Mouse (Mus musculus): ENCODE data around the gene Ppp2r5e. TPM values are rescaled to one million over a fixed set of nuclear protein-coding genes. Genes with fewer than 3 reads are reported as not detected.

The Ppp2r5e gene
- total RNA-seq, 2 experiments from 2014 or later = 41.7 to 54.9 TPM

DNA sequence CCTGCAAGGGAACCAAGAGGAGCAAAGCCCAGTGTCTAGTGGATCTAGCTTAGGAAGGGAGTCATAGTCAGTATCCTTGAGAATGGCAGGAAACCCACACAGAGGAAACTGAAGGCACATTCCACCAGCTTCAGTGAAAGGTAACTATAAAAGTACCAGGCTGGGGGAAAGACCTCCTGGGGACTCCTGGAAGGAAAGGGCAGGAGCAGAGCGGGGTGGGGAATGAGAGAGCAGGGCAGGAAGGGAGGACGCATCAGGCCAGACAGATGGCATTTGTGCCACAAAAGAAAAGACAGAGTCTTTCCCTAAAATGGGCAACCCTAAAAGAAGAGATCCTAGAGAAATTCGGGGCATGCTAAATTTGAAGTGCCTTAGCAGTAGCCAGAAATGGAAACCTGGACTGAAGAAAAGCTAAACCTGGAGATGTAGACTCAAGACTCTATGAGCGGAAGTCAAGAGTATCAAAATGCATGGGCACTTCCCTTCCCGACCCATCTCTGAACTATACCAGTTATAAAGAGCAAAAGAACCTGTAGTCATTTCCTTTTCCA lies 55.3 kb downstream of the Ppp2r5e start:
- no peak for DNase-seq (ENCODE audit: low spot score in 2 of 2)

DNA sequence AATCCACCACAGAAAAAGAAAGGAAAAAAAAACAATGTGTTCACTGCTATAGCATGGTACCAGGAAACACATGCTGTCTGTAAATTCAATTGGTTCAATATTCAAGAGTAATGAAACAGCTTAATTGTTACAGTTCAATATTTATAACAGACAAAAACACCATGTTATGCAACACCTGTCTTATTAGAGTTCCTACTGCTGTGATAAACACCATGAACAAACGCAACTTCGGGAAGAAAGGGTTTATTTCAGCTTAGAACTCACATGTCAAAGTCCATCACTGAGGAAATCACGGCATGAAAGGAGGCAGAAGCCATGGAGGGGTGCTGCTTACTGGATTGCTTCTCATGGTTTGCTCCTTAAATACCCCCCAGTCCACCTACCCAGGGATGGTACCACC lies 56.8 kb downstream of the Ppp2r5e start:
- no peak for DNase-seq (ENCODE audit: low spot score in 2 of 2)

DNA sequence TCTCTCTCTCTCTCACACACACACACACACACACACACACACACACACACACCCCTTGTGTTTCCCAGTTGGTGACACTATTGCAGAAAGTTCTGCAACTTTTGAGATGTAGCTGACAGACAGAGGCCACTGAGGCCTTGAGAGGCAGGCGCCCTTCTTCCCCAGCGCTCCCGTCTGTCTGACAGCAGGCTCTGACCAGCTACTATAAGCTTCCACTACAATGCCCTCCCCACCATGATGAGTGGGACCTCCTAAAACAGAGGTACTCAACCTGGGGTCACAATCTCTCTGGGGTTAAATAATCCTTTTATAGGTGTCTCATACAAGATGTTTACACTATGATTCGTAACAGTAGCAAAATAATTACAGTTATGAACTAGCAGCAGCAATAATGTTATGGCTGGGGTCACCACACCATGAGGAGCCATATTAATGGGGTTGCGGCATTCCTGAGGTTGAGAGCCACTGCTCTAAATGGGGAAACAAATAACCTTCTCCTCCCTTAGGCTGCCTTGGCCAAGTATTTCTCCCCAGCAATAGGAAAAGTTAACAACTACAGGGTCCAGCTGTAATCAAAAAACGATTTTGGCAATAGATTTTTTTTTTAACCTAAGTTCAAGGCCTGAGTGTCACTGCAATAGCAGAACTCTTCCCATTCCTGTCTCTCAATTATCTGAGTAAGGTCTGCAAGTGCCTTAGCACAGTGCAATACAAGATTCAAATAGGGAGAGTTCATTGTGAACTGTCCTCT lies 58.2 kb downstream of the Ppp2r5e start:
- DNase-seq (ENCODE audit: low spot score in 2 of 2) = no peak

DNA sequence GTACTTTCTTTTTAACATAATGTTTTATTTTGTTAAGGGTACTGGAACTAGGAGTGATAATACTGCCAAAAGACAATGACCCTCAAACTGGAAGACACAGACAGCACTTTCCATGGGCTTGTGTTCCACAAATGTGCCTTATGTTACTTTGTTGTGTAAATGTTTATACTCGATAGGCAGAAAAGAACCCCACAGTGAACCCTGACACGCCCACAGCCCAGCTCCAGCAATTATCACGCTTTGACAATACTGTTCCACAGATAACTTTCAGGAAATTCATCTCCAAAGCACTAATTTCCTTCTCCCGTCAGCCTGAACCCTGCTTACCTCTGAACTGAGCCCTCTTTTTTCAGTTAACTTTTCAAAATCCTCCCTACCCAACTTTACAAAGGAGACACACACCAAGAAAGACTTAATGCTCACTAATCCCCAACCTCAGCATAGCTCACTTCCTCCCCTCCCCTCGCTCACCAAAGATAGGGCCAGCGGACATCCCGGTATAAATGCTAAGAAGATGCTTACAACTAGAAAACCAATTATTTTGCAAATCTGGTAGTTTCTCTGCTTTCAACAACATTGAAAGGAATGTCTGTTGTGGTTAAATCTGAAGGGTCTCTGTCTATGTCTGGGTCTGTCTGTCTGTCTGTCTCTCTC lies 58.9 kb downstream of the Ppp2r5e start:
- DNase-seq (ENCODE audit: low spot score in 2 of 2) = no peak

DNA sequence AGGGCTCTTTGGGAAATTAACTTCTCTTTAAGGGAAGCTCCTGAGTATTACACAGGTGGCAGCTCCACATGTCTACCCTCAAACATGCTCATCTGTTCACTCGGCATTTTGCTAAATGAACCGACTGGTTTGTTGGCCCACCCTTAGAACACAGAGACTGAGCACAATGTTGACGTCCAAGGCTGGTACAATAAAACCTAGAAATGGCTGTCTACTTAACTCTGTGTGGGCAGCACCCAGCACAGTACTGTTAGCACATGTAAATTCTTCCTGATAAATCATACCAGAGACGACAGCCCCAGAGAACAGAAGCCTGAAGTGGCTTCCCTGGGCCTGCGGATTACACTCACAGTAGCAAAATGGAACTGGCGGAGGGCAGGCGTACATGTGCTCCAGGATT lies 59.5 kb downstream of the Ppp2r5e start:
- DNase-seq (ENCODE audit: low spot score in 2 of 2) = no peak

DNA sequence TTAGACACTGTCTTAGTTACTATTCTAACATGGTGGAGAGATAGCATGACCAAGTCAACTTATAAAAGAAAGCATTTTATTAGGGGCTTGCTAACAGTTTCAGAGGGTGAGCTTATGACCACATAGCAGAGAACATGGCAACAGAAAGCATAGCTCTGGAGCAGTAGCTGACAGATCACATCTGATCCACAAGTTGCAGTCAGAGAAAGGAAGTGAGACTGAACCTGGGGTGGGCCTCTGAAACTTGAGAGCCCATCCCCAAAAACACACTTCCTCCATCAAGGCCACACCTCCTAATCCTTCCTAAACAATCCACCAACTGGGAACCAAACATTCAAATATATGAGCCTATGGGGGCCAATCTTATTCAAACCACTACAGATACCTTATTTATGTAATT lies 62.9 kb downstream of the Ppp2r5e start:
- no peak for DNase-seq (ENCODE audit: low spot score in 2 of 2)

DNA sequence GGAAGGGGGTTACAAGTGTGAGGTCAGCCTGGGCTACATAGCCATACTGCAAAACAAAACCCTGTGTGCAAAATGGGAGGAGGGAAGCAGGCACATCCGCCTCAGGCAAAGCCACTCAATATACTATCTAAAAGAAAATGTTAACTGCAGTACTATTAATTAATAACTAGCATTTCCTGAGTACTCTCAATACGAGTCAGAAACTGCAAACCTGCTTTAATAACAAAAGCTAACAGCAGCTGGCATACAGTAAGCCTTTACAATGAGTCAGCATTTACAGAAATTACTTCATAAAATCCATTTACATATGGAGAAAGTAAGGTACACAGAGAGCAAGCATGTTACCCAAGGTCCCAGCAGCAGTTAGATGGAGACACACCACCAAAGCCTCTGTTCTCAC lies 64.2 kb downstream of the Ppp2r5e start:
- no peak for DNase-seq (ENCODE audit: low spot score in 2 of 2)

DNA sequence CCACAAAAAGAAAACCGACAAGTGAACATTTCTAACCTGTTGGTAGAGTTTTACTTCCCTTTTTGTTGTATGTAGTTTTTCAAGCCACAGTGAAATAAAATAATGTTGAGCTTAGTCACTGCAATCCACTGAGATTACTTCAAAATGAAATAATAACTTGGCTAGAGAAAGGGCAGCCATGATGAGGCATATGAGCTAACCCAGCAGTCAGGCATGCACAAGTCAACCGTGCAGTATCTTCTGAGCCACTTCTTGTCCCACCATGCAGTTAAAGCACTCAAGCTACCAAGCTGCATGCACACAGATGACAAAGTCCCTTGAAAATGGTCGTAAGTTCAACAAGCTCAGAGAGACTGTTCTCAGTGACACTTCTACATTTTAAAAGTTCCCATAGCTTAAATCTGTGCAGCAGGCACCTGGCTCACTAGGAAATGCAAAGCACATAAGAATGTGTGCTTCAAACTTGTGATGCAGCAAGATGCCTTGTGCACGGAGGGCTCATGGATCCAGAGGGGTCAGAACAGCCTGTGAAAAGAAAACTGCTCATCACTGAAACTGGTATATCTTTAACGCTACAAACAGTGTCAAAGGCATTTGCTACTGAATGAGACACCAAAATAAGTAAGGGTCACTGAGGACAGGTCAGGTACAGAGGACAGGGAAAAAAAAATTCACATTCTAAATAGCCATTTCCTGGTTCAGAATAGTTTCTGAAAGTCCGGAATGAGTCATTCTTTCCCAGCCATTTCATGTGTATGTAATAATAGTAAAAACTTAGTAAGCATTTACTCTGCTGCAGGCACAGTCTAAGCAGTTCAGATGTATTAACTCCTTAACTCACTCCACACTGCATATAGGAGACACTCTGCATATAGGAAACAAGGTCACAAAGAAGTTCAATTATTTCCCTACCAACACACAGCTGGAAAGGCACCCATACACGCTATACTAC lies 66.9 kb downstream of the Ppp2r5e start:
- DNase-seq (ENCODE audit: low spot score in 2 of 2) = no peak

DNA sequence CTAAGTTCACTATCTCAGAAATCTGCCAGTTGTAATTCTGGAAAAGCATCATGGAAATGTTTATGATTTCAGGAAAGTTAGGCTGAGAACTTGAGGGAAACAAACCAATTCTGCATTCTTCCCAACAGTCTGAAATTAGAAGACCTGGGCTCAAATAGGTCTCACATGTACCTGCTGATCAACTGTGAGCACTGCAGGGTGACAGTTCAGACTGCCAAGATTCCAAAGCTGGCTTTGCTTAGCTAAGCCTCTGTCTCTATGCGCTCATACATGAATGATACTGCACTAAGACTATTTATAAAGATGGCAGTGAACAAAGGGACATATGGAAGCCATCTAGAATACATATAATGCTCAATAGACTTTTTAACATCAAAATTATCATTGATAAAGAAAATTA lies 67.7 kb downstream of the Ppp2r5e start:
- DNase-seq (ENCODE audit: low spot score in 2 of 2) = no peak

DNA sequence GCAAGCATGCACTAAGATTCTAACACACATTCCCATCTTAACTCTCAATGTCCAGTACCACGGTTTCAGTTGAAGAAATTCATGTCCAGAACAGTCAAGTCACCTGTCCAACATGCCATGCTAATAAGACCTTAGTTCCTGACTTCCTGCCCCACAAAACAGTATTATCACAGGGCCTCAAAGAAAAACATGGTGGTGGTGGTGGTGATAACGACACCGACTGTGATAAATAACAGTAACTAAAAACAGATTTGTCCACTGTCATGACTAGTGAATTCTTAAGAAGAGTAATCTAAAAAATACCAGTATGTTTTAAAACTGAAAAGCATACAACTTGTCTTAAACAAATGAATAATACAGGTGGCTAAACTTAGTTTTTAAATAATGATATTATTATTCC lies 71.8 kb downstream of the Ppp2r5e start:
- DNase-seq (ENCODE audit: low spot score in 2 of 2) = no peak

DNA sequence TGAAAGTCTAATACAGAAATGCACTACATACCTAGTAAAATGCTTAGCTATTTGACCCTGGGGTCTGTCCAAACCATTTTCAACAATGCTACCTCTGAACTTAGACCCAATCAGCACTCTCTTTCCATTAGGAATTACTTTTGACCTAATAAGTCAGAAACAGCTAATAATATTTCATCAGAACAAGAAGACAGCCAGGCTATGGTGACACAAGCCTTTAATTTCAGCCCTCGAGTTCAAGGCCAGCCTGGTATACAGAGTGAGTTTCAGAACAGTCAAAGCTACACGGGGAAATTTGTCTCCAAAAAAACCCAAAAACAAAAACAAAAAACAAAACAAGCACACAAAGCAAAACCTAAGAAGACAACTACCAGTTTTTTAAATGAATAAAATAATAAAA lies 73.1 kb downstream of the Ppp2r5e start:
- no peak for DNase-seq (ENCODE audit: low spot score in 2 of 2)

DNA sequence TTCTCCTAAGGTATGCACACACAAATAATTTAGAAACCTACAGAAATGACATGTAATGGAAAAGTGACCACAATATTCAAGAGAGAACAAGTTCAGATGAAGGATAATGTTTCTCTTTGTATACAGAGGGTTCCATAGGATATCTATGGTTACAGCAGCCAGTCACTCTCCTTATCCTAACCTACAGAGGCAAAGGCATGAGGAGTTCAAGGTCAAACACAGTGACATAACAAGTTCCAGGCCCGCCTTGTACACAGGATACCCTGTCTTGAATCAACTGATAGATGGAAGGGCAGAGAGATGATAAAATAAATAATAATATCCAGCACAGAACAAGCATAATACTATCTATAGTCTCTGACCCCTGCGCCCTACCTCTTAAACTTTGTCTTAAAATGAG lies 73.7 kb downstream of the Ppp2r5e start:
- no peak for DNase-seq (ENCODE audit: low spot score in 2 of 2)

DNA sequence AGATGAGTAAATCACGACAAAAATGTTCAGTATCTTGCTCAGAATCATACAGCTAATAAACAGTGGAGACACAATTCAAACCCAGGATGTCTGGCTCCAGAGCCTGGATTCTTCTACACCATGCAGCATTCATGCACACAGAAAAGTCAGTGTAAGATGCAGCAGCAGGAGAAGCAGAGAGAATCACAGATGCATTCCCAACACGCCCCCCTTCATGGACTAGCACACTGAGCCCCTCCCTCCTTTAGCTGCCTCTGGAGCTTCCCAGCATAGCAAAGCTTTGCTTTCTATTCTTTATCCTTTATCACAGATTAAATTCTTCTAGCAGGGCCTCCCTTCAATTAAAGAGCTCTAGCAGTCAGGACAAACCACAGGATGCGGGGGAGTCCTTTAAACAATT lies 75.7 kb downstream of the Ppp2r5e start:
- no peak for DNase-seq (ENCODE audit: low spot score in 2 of 2)

DNA sequence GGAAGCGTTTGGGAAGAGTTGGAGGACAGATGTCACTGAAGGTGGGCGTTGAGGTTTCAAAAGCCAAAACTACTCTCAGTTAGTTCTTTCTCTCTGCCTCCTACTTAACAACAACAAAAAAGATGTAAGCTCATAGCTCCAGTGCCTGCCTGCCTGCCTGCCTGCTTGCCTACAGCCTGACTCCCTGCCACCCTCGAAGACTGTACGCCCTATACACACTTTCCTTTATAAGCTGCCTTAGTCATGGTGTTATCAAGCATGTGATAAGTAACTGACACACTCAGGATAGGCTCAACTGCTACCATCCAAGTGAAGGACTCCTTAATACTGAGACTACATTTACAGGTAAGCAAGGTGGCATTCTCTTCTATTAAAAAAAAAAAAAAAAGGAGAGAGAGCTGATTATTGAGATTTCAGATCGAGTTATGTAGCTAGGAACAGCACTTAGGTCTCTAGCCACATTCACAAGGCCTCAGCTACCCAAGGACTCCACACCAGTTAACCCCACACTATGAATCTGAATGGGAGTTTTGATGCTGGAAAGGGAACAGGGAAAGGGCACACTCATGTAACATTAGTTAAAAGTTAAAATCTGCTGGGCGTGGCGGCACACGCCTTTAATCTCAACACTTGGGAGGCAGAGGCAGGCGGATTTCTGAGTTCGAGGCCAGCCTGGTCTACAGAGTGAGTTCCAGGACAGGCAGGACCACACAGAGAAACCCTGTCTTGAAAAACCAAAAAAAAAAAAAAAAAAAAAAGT lies 76.7 kb downstream of the Ppp2r5e start:
- DNase-seq (ENCODE audit: low spot score in 2 of 2) = no peak

DNA sequence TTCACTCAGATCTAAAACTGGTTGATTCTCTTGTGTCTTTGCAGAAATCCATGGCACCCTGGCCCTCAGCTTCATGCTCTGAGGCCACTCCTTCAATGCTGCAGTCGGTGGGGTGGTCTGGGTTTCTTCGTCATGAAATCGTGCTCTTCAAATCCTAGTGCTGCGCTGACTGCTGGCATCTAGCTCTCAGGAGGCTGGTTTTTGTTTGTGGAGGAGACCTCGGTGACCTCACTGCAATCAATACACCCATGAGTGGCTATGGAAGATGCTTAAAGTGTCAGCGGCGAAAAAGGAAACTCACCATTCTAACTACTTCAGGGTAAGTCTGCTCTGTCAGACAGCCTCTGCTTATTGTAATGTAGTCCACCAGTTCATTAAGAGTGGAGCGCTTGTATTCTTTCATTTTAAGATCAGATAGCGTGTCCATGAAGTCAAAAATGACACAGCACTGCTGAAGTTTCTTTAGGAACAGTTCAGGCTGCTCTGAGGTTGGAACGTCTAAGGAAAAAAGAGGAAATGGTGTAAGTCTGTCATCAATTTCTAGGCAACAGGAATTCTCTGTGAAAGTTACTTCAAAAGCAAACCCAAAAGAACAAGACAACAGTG lies 80.6 kb downstream of the Ppp2r5e start:
- DNase-seq (ENCODE audit: low spot score in 2 of 2) = no peak

DNA sequence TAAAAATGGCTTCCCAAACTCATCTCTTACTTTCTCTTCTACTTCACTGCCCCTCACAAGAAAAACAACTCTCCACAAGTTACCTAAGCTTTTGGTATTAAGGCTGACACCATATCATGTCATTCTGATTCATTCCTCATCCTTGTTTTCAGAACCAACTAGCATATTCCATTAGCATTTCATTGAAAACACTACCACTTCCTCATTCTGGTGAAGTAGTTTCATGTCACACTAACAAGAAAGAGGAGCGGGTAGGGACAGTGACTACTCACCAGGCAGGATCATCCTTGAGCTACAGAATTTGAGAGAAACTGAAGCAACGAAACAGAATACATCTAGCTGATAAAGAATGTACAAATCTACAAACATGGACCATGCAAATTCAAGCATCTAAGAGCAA lies 84.5 kb downstream of the Ppp2r5e start:
- DNase-seq (ENCODE audit: low spot score in 2 of 2) = no peak

DNA sequence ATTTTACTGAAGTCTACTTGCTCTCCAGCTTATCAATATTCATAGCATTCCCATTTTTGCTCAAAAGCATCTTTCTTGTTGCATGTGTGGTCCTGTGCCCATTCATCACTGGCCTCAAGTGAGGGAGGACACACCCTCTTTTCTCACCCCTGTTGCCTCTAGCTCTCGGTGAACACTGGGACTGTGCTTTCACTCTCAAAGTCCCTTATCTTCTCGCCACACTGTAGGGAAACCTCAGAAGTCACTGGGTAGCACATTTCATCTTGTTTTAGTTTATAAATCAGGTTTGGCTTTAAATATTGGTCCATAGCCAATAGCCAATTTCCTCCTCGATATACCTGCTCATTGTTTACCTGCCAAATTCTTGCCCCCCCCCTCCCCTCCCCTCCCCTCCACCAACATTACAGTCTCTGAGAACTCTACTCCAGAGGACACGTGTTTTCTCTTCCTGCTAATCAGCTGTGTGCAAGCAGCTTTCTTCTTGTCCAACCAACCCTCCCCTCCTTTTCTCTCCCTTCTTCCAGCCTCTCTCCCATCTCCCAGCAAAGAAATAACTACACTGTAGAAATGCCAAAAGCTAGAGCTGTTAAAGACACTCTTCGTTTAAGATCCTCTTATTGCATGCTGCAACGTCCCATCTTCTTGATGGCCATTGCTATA lies 90.9 kb downstream of the Ppp2r5e start:
- DNase-seq (ENCODE audit: low spot score in 2 of 2) = no peak

DNA sequence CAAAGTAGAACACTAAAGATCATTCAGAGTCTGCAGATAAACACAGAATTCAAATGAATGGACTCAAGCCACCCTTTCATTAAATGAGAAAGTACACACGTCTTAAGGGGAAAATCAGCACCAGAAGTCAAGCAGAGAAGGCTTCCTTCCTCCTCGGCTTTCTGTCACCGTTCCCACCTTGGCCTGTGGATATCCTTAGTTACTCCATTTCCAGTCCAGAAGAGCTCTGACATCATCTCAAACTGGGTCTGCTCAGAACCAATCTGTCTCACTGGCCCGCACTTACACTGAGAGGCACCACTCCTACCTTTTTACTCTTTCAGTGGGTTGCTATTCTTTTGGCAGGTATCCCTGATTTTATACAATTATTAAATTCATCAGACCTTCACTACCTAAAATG lies 93.4 kb downstream of the Ppp2r5e start:
- DNase-seq (ENCODE audit: low spot score in 2 of 2) = no peak

DNA sequence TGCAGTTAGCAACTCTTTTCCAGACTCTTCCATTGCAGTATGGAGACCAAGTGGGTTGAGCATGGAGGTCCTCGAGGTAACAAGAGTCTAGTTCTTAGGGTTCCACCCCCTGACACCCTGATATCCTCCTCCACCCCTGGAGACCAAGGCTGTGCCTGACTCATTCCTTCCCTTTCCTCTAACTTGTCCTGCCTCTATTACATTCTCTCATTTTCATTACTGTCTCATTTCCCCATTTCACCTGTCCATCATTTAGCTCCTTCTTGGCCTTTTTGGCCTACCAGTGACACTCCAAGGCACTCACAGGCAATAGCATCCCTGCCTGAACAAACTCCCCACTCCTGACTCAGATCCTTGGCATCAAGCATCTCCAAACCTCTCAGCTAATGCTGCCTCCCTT lies 98.3 kb downstream of the Ppp2r5e start:
- no peak for DNase-seq (ENCODE audit: low spot score in 2 of 2)

DNA sequence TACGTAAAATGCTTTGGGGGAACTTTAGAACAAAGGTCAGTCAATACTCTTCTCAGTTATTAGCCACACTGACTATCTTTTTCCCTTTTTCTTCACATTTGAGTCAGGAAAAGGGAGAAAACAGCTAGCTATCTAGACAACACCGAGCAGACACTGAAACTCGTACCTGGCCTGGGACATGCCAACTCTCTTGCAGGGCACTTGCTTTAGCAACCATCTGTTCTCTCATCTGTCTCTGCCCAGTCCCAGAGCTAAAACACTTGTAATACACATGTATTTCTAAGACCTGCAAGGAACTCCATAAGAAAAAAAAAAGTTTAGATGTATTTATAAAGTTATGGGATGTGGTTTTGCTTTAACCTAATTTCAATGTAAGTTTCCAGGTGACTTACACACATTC lies 100.4 kb downstream of the Ppp2r5e start:
- DNase-seq (ENCODE audit: low spot score in 2 of 2) = no peak
